Mouse (Mus musculus): Measurements from ENCODE around the gene Hmox1.

Gene Hmox1

GRCm38 (mm10) chr8:75090781-75091365, 2.5 kb upstream of the Hmox1 start:
- DNase-seq = no peak

GRCm38 (mm10) chr8:75102956-75103355, 9.5 kb downstream of the Hmox1 start:
- no peak for DNase-seq

- DNase-seq = no peak
These were observed 10.0 kb downstream of the Hmox1 start for GRCm38 (mm10) chr8:75103376-75103878.

- peak; percentile 84 to 85 for DNase-seq
These were observed 15.3 kb downstream of the Hmox1 start for GRCm38 (mm10) chr8:75108527-75109235.

- DNase-seq = peak; percentile 99
These were observed 16.0 kb downstream of the Hmox1 start, which contains the start of gene Mcm5 for GRCm38 (mm10) chr8:75109236-75109967. Gene Mcm5, plus strand, starts transcription at chr8:75109569.

GRCm38 (mm10) chr8:75110093-75110492, 16.7 kb downstream of the Hmox1 start:
- DNase-seq = peak; percentile 14 to 17

- no peak for DNase-seq
These were observed 25.1 kb downstream of the Hmox1 start for GRCm38 (mm10) chr8:75118505-75118904.

- DNase-seq = no peak
These were observed 25.9 kb downstream of the Hmox1 start for GRCm38 (mm10) chr8:75119287-75119686.

- DNase-seq = no peak
These were observed 26.3 kb downstream of the Hmox1 start for GRCm38 (mm10) chr8:75119747-75120146.

- no peak for DNase-seq
These were observed 34.0 kb downstream of the Hmox1 start for GRCm38 (mm10) chr8:75127406-75127805.

- DNase-seq = peak; percentile 55 to 68
These were observed 39.1 kb downstream of the Hmox1 start for GRCm38 (mm10) chr8:75132485-75132884.

GRCm38 (mm10) chr8:75133399-75133798, 40.0 kb downstream of the Hmox1 start:
- DNase-seq = no peak

GRCm38 (mm10) chr8:75134603-75135391, 41.4 kb downstream of the Hmox1 start:
- DNase-seq = peak; percentile 63 to 70

- DNase-seq = no peak
These were observed 42.3 kb downstream of the Hmox1 start for GRCm38 (mm10) chr8:75135756-75136155.

- DNase-seq = no peak
These were observed 42.8 kb downstream of the Hmox1 start for GRCm38 (mm10) chr8:75136256-75136655.

GRCm38 (mm10) chr8:75137536-75137935, 44.1 kb downstream of the Hmox1 start:
- DNase-seq = no peak

Data from cerebellum, adult 18-20 months (tissue).